Mouse (Mus musculus) midbrain, postnatal 0 days (tissue): ENCODE data around the gene Olfr487. TPM values are rescaled to one million over a fixed set of nuclear protein-coding genes. Genes with fewer than 3 reads are reported as not detected.
"Not testable (repeated sequence)": the region's sequence is repeated elsewhere in the genome, so short reads cannot be mapped to it uniquely, and the experiment has no call there.

Experiments
- ATAC-seq: fragments of 200-750 bp; cut with Nextera tagmentation; 2 replicates; pipeline ENCODE4 v1.8.0; 2017; ENCODE audit warnings: moderate number of reproducible peaks, mild to moderate bottlenecking, moderate TSS enrichment, moderate library complexity; ENCODE audit not compliant: low FRiP score
- DNase-seq: peaks from one replicate; pipeline ENCODE4 v3.0.0-alpha.2; 2015; ENCODE audit warnings: low spot score
- H3K27ac ChIP-seq: fragments of 300-500 bp; sonication (generic); 2 replicates; pipeline ENCODE4 v1.5.1; 2014; ENCODE audit warnings: low read depth, mild to moderate bottlenecking, low read length, mixed read lengths
- H3K27me3 ChIP-seq: fragments of 300-500 bp; sonication (generic); 2 replicates; pipeline ENCODE4 v1.6.1; 2014; ENCODE audit warnings: low read length, control low read depth, mixed read lengths; ENCODE audit not compliant: insufficient read depth
- H3K36me3 ChIP-seq: fragments of 300-500 bp; sonication (generic); 2 replicates; pipeline ENCODE4 v1.6.1; 2014; ENCODE audit warnings: low read length, control low read depth, mixed read lengths; ENCODE audit not compliant: insufficient read depth
- H3K4me1 ChIP-seq: fragments of 300-500 bp; sonication (generic); 2 replicates; pipeline ENCODE4 v1.6.1; 2014; ENCODE audit warnings: mild to moderate bottlenecking, control low read depth, antibody characterized with exemption, low read length, mixed read lengths; ENCODE audit not compliant: insufficient read depth
- H3K4me2 ChIP-seq: fragments of 300-500 bp; sonication (generic); 2 replicates; pipeline ENCODE4 v1.6.1; 2014; ENCODE audit warnings: low read depth, mild to moderate bottlenecking, low read length, mixed read lengths; ENCODE audit not compliant: poor library complexity, severe bottlenecking
- H3K4me3 ChIP-seq: fragments of 300-500 bp; sonication (generic); 2 replicates; pipeline ENCODE4 v1.5.1; 2014; ENCODE audit warnings: low read depth, mild to moderate bottlenecking, low read length, moderate library complexity
- H3K9ac ChIP-seq: fragments of 300-500 bp; sonication (generic); replicated peaks from 2 replicates; pipeline ENCODE4 v1.6.1; 2014; ENCODE audit warnings: mild to moderate bottlenecking, low read length, moderate library complexity, mixed read lengths; ENCODE audit not compliant: poor library complexity, severe bottlenecking
- H3K9me3 ChIP-seq: fragments of 300-500 bp; sonication (generic); 2 replicates; pipeline ENCODE4 v1.6.1; 2016; ENCODE audit warnings: low read length, control low read depth
- CTCF ChIP-seq: IDR thresholded peaks from 2 replicates; pipeline ENCODE4 v1.5.1; 2016; ENCODE audit warnings: antibody characterized with exemption, mild to moderate bottlenecking
- WGBS: fragments of 180-500 bp; shearing (Covaris S2); extraction: QIAGEN DNeasy Blood & Tissue Kit; methylation state at CpG from one replicate; pipeline ENCODE4 v1.1.7; 2014; 5-methylcytosine and 5-hydroxymethylcytosine counted together
- polyA plus RNA-seq: library from polyadenylated mRNA; unstranded; fragments of >200 nt; fragmentation: Nextera tagmentation; extraction: Ambion mirVana; gene quantifications from 2 replicates; pipeline ENCODE4 v1.2.1, GENCODE M21; 2015
- total RNA-seq: library from RNA; depleted of rRNA; stranded (reverse); fragments of >200 nt; gene quantifications from 2 replicates; pipeline ENCODE4 v1.2.3, GENCODE M21; 2014; rRNA removed

Olfr487 gene
- total RNA-seq (not detected in 2 replicates), polyA plus RNA-seq (not detected in 2 replicates)

- not testable (repeated sequence) for H3K27ac ChIP-seq, H3K4me1 ChIP-seq, H3K4me2 ChIP-seq, DNase-seq, H3K4me3 ChIP-seq, H3K27me3 ChIP-seq, H3K36me3 ChIP-seq, ATAC-seq, H3K9me3 ChIP-seq, H3K9ac ChIP-seq
Observed at GRCm38 (mm10) chr7:108214536-108214935, at the start of gene Olfr487. Olfr487 (minus strand) TSS chr7:108214636.

DNA sequence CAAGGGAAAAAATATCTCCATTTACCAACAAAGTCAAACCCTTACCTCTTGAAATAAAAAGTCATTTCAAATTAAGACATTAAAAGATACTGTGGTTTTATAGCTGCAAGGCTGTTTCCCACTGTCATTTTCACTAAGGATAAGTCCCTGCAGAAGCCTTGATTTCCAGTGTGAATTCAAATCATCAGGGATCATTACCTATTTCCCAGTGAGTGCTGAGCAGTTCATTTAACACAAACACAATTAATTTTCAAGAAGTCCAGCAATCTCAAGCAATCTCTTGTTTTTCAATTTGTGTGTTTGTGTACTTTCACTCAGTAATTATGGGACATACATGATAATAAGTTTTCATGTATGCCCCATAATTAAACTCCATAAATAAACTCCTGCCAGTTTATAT is 43.8 kb upstream of the Olfr487 start, which contains the start of gene Olfr488:
Gene Olfr488, minus strand, starts transcription at position 101 of the 400 bp plus-strand sequence.
- no peak for ATAC-seq
- Histone ChIP-seq H3K27ac (no peak within 1 kb of the TSS), H3K9ac (no peak within 1 kb of the TSS), H3K36me3 (no peaks in the 10 kb centered on the region), H3K4me3 (no peak within 1 kb of the TSS), H3K27me3 (no peaks in the 10 kb centered on the region), H3K9me3 (no peaks in the 10 kb centered on the region), H3K4me2 (no peak within 1 kb of the TSS), H3K4me1 (no peaks in the 10 kb centered on the region)
- DNase-seq: no peak
- no peak for TF ChIP-seq CTCF

DNA sequence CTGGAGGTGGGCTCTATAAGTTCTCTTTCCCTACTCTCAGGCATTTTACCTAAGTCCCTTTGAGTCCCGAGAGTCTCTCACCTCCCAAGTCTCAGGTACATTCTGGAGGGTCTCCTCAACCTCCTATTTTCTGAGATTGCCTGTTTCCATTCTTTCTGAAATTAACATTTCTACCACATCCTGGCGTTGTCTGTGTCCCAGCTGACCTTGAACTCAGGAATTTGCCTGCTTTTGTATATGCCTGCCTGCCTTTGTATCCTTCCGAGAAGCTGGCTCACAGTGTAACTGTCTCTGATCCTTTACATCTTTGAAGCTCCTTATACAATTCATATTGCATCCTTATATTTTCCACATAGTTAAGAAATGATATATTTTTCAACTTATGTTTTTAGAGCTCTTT is 19.1 kb upstream of the Olfr487 start:
- WGBS: 76% methylated on average over 3 of the region's 3 CpGs
- DNase-seq (no peak), ATAC-seq (no peak)
- Histone ChIP-seq H3K4me3 (no peak overlapping the region), H3K4me2 (no peak overlapping the region), H3K4me1 (no peaks in the 10 kb centered on the region), H3K36me3 (no peaks in the 10 kb centered on the region), H3K27ac (no peak overlapping the region), H3K27me3 (no peaks in the 10 kb centered on the region), H3K9ac (no peak overlapping the region), H3K9me3 (no peaks in the 10 kb centered on the region)
- no peak for TF ChIP-seq CTCF

- Histone ChIP-seq H3K27me3 (no peaks in the 10 kb centered on the region), H3K9me3 (no peaks in the 10 kb centered on the region), H3K4me3 (no peak overlapping the region), H3K4me1 (no peaks in the 10 kb centered on the region), H3K9ac (no peak overlapping the region), H3K4me2 (no peak overlapping the region), H3K27ac (no peak overlapping the region), H3K36me3 (no peaks in the 10 kb centered on the region)
- no peak for TF ChIP-seq CTCF
- ATAC-seq: no peak
- DNase-seq: no peak
- WGBS: 48% methylated on average over 6 of the region's 6 CpGs
Observed at GRCm38 (mm10) chr7:108196938-108197337, 17.5 kb downstream of the Olfr487 start.

DNA sequence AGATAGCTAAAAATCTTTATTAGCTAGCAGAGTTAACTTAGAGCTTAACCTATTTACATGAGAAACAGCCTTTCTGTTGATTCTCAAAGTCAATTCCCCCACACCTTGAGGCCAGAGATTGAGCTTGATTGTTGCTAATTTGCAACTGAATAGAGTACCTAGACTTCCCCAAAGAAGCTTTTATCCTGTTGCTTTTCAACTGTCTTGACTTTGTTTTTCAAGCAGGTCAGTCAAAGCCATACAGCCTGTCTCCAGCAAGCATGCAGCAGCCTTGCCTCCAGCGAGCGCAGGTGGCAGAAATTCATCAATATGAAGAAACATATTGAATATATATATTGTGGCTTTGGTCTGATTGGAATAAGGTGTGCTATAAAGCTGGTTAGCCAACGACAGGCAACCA is 18.1 kb downstream of the Olfr487 start:
- WGBS: 48% methylated on average over 3 of the region's 3 CpGs

GRCm38 (mm10) chr7:108192714-108193113 is 21.7 kb downstream of the Olfr487 start:
- H3K9me3 ChIP-seq, H3K36me3 ChIP-seq, ATAC-seq, DNase-seq, H3K27me3 ChIP-seq, H3K4me1 ChIP-seq, H3K27ac ChIP-seq, H3K9ac ChIP-seq, H3K4me2 ChIP-seq, H3K4me3 ChIP-seq: not testable (repeated sequence)
- WGBS: 71% methylated on average over 1 of the region's 1 CpGs

More for the DNA sequence above, 18.1 kb downstream of the Olfr487 start:
- H3K4me2 ChIP-seq, H3K4me3 ChIP-seq, DNase-seq, H3K27me3 ChIP-seq, H3K36me3 ChIP-seq, H3K4me1 ChIP-seq, ATAC-seq, H3K27ac ChIP-seq, H3K9me3 ChIP-seq, H3K9ac ChIP-seq: not testable (repeated sequence)

GRCm38 (mm10) chr7:108191196-108191595 is 23.2 kb downstream of the Olfr487 start:
- not testable (repeated sequence) for H3K36me3 ChIP-seq, H3K9me3 ChIP-seq, H3K9ac ChIP-seq, ATAC-seq, H3K4me2 ChIP-seq, H3K27ac ChIP-seq, DNase-seq, H3K4me3 ChIP-seq, H3K4me1 ChIP-seq, H3K27me3 ChIP-seq
- 38% methylated on average over 2 of the region's 2 CpGs for WGBS

DNA sequence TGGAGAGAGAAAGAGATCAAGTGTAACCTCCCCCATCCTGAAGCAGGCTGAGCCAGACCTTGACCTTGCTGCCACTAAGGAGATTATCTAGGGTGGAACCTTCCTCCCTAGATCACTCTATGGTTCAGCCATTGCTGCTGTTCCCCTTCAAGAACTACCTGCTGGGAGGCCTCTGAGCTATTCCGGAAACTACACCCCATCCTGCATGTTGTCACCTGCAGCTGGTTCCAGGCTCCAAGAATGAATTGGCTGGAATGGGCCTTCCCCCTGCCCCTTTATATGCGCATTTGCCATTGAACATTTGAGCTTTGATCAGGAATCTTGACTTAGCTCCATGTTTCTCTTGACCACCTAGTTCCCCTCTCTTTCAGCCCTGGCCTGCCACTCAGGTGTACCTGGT is 29.2 kb downstream of the Olfr487 start:
- H3K4me1 ChIP-seq, H3K4me2 ChIP-seq, DNase-seq, H3K9me3 ChIP-seq, ATAC-seq, H3K9ac ChIP-seq, H3K27me3 ChIP-seq, H3K36me3 ChIP-seq, H3K27ac ChIP-seq, H3K4me3 ChIP-seq: not testable (repeated sequence)
- 89% methylated on average over 2 of the region's 2 CpGs for WGBS

DNA sequence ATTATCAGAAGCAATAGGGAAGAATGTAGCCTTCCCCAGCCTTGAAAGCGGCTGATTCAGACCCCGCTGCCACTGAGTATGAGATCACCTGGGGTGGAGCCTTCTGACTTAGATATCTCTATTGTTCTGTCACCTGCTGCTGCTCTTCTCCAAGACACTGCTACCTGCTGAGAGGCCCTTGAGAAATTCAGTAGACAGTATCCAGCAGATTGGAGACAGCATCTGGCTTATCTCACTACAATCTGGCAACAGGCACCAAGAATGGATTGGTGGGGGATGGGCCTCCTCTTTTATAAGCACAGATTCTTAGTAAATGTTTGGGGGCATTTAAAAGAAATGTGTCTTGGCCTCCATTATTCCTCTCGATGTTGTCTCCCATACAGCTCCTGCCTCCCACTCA is 30.0 kb downstream of the Olfr487 start:
- WGBS: 68% methylated on average over 3 of the region's 3 CpGs
- DNase-seq, ATAC-seq, H3K4me2 ChIP-seq, H3K27me3 ChIP-seq, H3K36me3 ChIP-seq, H3K4me3 ChIP-seq, H3K4me1 ChIP-seq, H3K9me3 ChIP-seq, H3K27ac ChIP-seq, H3K9ac ChIP-seq: not testable (repeated sequence)
